ENCODE assay signal across 18 mouse cellular contexts in genomic region chr11:80580494-80580893, GRCm38 (mm10).
"Had no signal": no experiment of that assay in that cellular context is flagged by ENCODE, and none has a peak within 500 bp of the region (broad histone marks: within the 10 kb centered on the region; RNA-seq: fewer than 3 reads in every experiment).

No protein-coding gene starts in this region.

- H3K27ac ChIP-seq: liver, embryonic 15.5 days; lung, embryonic 15.5 days; macrophage; neural tube, embryonic 12.5 days; stomach, embryonic 15.5 days; stomach, postnatal 0 days had no signal

- DNase-seq: liver, postnatal 0 days; lung, adult 2 months; lung, postnatal 14 days; lung, postnatal 36 days; right cerebral cortex, postnatal 14 days; thymus, adult 2 months; thymus, postnatal 25 days; thymus, postnatal 4 days had no signal

- H3K4me3 ChIP-seq: liver, embryonic 15.5 days; lung, embryonic 15.5 days; megakaryocyte, embryonic 14.5 days; midbrain, embryonic 15.5 days; neural tube, embryonic 12.5 days; stomach, embryonic 15.5 days had no signal

- H3K9ac ChIP-seq: liver, embryonic 15.5 days; liver, postnatal 0 days; lung, embryonic 15.5 days; midbrain, embryonic 15.5 days; neural tube, embryonic 12.5 days; stomach, embryonic 15.5 days had no signal

- H3K27me3 ChIP-seq: liver, embryonic 15.5 days; midbrain, embryonic 15.5 days; stomach, embryonic 15.5 days had no signal

- H3K4me2 ChIP-seq: liver, embryonic 15.5 days; lung, embryonic 15.5 days; midbrain, embryonic 11.5 days; midbrain, embryonic 15.5 days; neural tube, embryonic 12.5 days; stomach, embryonic 15.5 days had no signal

- H3K36me3 ChIP-seq: liver, embryonic 15.5 days; lung, embryonic 15.5 days; midbrain, embryonic 15.5 days; neural tube, embryonic 12.5 days; stomach, embryonic 15.5 days had no signal

- ATAC-seq: liver, postnatal 0 days; lung, postnatal 0 days; midbrain, embryonic 15.5 days had no signal

- H3K4me1 ChIP-seq: liver, embryonic 15.5 days; megakaryocyte, embryonic 14.5 days; stomach, embryonic 15.5 days had no signal

- H3K9me3 ChIP-seq: liver, embryonic 15.5 days; lung, embryonic 15.5 days; megakaryocyte, embryonic 14.5 days; midbrain, embryonic 15.5 days; neural tube, embryonic 12.5 days; stomach, embryonic 15.5 days had no signal
